Mouse (Mus musculus): ENCODE results near the gene Snca.

DNA sequence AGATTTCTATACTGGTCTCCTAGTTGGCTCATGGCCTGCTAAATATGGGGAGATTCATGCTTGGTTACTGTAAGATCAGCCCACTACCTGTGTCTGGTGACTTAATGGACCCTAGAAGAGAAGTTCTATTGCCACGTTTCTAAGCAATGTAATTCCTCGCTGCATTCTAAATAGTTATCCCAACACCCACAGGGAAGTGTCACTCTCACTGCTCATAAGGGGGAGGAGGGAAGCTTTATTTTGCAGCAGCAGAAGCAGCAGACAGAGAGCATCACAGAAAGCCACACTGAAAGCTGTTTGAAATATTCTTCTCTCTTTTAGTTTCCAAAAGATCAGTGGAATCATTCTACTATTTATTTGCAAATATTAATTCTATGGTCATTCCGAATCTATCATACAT lies 64.0 kb downstream of the Snca start:
- no peak for TF ChIP-seq GATA1 (IDR thresholded peaks at IDR 0.05; ENCODE audit: low read length)
- no peak for TF ChIP-seq TAL1 (IDR thresholded peaks at IDR 0.05; ENCODE audit: low read length)
